ENCODE assay signal across 16 mouse cellular contexts in the genomic region with DNA sequence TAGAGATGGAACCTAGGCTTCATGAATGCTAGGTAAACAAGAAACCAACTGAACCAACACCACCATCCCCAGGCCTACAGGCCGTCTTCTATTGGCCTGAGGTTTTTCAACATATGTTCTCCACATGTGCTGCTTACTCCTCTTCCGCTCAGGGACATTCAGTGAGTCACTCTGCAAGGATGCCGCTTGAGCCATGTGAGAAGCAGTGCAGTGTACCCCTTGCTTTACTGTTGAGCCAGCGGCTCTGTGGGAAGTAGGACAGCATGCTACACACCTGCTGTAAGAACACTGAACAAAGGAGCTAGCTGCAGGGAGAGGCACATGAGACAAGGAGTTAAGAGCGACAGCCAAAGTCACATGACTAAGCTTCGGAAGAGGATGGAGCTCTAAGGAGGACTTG. TPM values are rescaled to one million over a fixed set of nuclear protein-coding genes. Genes with fewer than 3 reads are reported as not detected.
DNase-seq lines count a peak whose midpoint lies in the region; ATAC-seq and TF ChIP-seq lines count a peak whose summit lies in the region.
"Had no signal": no experiment of that assay in that cellular context is flagged by ENCODE, and none has a peak within 500 bp of the region (broad histone marks: within the 10 kb centered on the region; RNA-seq: fewer than 3 reads in every experiment).

No protein-coding gene starts in this region.

- H3K4me2 ChIP-seq in limb, embryonic 14.5 days (replicated peaks; ENCODE audit: low read depth, low read length, severe bottlenecking) = no peak overlapping the region
- H3K4me2 ChIP-seq in midbrain, embryonic 13.5 days (replicated peaks) = no peak overlapping the region
- H3K4me2 ChIP-seq in intestine, embryonic 15.5 days (replicated peaks) = no peak overlapping the region
- H3K4me2 ChIP-seq: liver, embryonic 13.5 days had no signal

- H3K4me1 ChIP-seq in limb, embryonic 14.5 days (ENCODE audit: control insufficient read depth, insufficient read depth, low read length) = no peaks in the 10 kb centered on the region
- no peaks in the 10 kb centered on the region for H3K4me1 ChIP-seq in midbrain, embryonic 13.5 days (replicated peaks)
- no peaks in the 10 kb centered on the region for H3K4me1 ChIP-seq in intestine, embryonic 15.5 days (replicated peaks)

- no peak overlapping the region for H3K4me3 ChIP-seq in limb, embryonic 14.5 days (replicated peaks; ENCODE audit: low read length)
- no peak overlapping the region for H3K4me3 ChIP-seq in midbrain, embryonic 13.5 days (replicated peaks)
- no peak overlapping the region for H3K4me3 ChIP-seq in intestine, embryonic 15.5 days (replicated peaks)
- H3K4me3 ChIP-seq: liver, embryonic 13.5 days; megakaryocyte, embryonic 14.5 days had no signal

- no peak overlapping the region for H3K9ac ChIP-seq in limb, embryonic 14.5 days (ENCODE audit: low read depth, low read length, severe bottlenecking)
- no peak overlapping the region for H3K9ac ChIP-seq in midbrain, embryonic 13.5 days (replicated peaks)
- no peak overlapping the region for H3K9ac ChIP-seq in intestine, embryonic 15.5 days
- H3K9ac ChIP-seq: liver, embryonic 13.5 days had no signal

- no peaks in the 10 kb centered on the region for H3K9me3 ChIP-seq in limb, embryonic 14.5 days (ENCODE audit: control insufficient read depth, low read length)
- H3K9me3 ChIP-seq in midbrain, embryonic 13.5 days = no peaks in the 10 kb centered on the region
- no peaks in the 10 kb centered on the region for H3K9me3 ChIP-seq in intestine, embryonic 15.5 days
- H3K9me3 ChIP-seq: liver, embryonic 13.5 days; megakaryocyte, embryonic 14.5 days had no signal

- no peak for TF ChIP-seq POLR2A in limb, embryonic 14.5 days (IDR thresholded peaks at IDR 0.05; ENCODE audit: borderline replicate concordance, extremely low read depth, insufficient read depth, insufficient read length)

- peaks cover 97% of the 10 kb centered on the region for H3K36me3 ChIP-seq in limb, embryonic 14.5 days (ENCODE audit: control insufficient read depth, insufficient read depth, low read length)
- peaks cover 95% of the 10 kb centered on the region for H3K36me3 ChIP-seq in midbrain, embryonic 13.5 days
- H3K36me3 ChIP-seq in intestine, embryonic 15.5 days = peaks cover 58% of the 10 kb centered on the region

- peak; percentile 11 for DNase-seq in adrenal gland, postnatal 10 days
- no peak for DNase-seq in adrenal gland, adult 8-10 months
- DNase-seq in layer of hippocampus, adult 9-11 months = peak; percentile 19
- DNase-seq in layer of hippocampus, adult 11-12 months (ENCODE audit: low spot score) = no peak
- peak; percentile 5 for DNase-seq in embryo, embryonic 11.5 days (ENCODE audit: low read depth, low spot score)
- peak; percentile 20 for DNase-seq in limb, embryonic 14.5 days (ENCODE audit: low spot score)
- DNase-seq: cerebellum, postnatal 10 days; gastrocnemius, postnatal 14 days; liver, embryonic 13.5 days; thymus, adult 18-20 months had no signal

- WGBS in limb, embryonic 14.5 days = 68% methylated on average over 6 of the region's 6 CpGs
- WGBS in midbrain, embryonic 13.5 days = 89% methylated on average over 6 of the region's 6 CpGs
- WGBS in intestine, embryonic 15.5 days = 90% methylated on average over 6 of the region's 6 CpGs

- no peak for ATAC-seq in limb, embryonic 14.5 days (ENCODE audit: low FRiP score, low read depth)
- no peak for ATAC-seq in midbrain, embryonic 13.5 days
- no peak for ATAC-seq in intestine, embryonic 15.5 days
- ATAC-seq: forebrain, embryonic 16.5 days; lung, postnatal 0 days; Patski had no signal

- no peaks in the 10 kb centered on the region for H3K27me3 ChIP-seq in limb, embryonic 14.5 days (ENCODE audit: control insufficient read depth, insufficient read depth, low read length)
- no peaks in the 10 kb centered on the region for H3K27me3 ChIP-seq in midbrain, embryonic 13.5 days
- H3K27me3 ChIP-seq in intestine, embryonic 15.5 days (replicated peaks) = no peaks in the 10 kb centered on the region
- H3K27me3 ChIP-seq: liver, embryonic 13.5 days; megakaryocyte, embryonic 14.5 days; Patski had no signal

- H3K27ac ChIP-seq in limb, embryonic 14.5 days (replicated peaks; ENCODE audit: low read depth, low read length) = no peak overlapping the region
- no peak overlapping the region for H3K27ac ChIP-seq in midbrain, embryonic 13.5 days
- no peak overlapping the region for H3K27ac ChIP-seq in intestine, embryonic 15.5 days
- H3K27ac ChIP-seq: liver, embryonic 13.5 days had no signal

RNA-seq across cellular contexts. Expression of a gene that starts 43.7 kb away (rescaled TPM):
- total RNA-seq in adrenal gland, postnatal 10 days (2021) = 10 to 100 TPM; 37.2 to 40.0 TPM
- total RNA-seq in adrenal gland, adult 8-10 months (2022) = 10 to 100 TPM; 26.9 to 39.3 (median 33.3) TPM
- 63.2 and 70.6 TPM in 2 replicates for polyA plus RNA-seq in limb, embryonic 14.5 days (2012; rRNA removed)
- polyA plus RNA-seq in limb, embryonic 14.5 days (2014; fragmentation: Nextera tagmentation; extraction: Ambion mirVana) = 84.5 and 88.5 TPM in 2 replicates
- 58.0 and 58.5 TPM in 2 replicates for polyA plus RNA-seq in midbrain, embryonic 13.5 days (2015; fragmentation: Nextera tagmentation; extraction: Ambion mirVana)
- polyA plus RNA-seq in intestine, embryonic 15.5 days (2015; fragmentation: Nextera tagmentation; extraction: Ambion mirVana) = 90.2 and 94.8 TPM in 2 replicates

RNA-seq across cellular contexts. Expression of a gene that starts 47.9 kb away (rescaled TPM):
- total RNA-seq in adrenal gland, postnatal 10 days (2021) = 10 to 100 TPM; 67.0 to 85.9 TPM
- 100 to 1,000 TPM in 2 of 4 experiments, 10 to 100 TPM in 2; 73.1 to 126 (median 88.6) TPM for total RNA-seq in adrenal gland, adult 8-10 months (2022)
- polyA plus RNA-seq in limb, embryonic 14.5 days (2012; rRNA removed) = 70.1 and 73.5 TPM in 2 replicates
- 107 and 116 TPM in 2 replicates for polyA plus RNA-seq in limb, embryonic 14.5 days (2014; fragmentation: Nextera tagmentation; extraction: Ambion mirVana)
- 287 and 303 TPM in 2 replicates for polyA plus RNA-seq in midbrain, embryonic 13.5 days (2015; fragmentation: Nextera tagmentation; extraction: Ambion mirVana)
- polyA plus RNA-seq in intestine, embryonic 15.5 days (2015; fragmentation: Nextera tagmentation; extraction: Ambion mirVana) = 62.3 and 64.7 TPM in 2 replicates

Comparison
In these comparisons a context has a peak if more than half of its experiments do, and no peak if none do; other contexts are left out.
1. DNase-seq: peak in adrenal gland, postnatal 10 days (single experiment), layer of hippocampus, adult 9-11 months (single experiment), embryo, embryonic 11.5 days (single experiment) and limb, embryonic 14.5 days (single experiment); none in adrenal gland, adult 8-10 months (single experiment) and layer of hippocampus, adult 11-12 months (single experiment).